Mouse (Mus musculus): ENCODE measurements at regions not wholly inside any gene's neighbourhood (a gene's known extent, or its start where the extent isn't known, plus 50 kb on each side); places are given as distances from the start of the nearest gene placed in this dataset.

DNA sequence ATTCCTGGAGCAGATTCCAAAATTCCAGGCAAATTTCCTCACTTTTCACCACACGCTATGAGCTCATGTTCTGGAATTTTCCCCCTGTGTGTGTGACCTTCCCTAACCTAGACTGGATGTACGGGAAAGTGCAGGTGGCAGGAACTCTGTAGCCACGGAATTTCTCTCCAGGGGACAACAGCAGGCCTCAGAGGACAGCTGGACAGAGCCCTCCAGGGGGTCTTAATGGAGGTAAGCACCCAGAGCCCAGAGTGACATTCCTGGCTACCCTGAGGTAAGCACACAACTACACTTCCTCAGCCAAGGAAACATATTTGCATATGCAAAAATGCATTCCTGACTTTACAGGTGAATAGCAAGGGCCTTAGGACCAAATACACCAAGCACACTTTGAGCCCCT is 135.8 kb downstream of the Fam43a start:
- TF ChIP-seq EP300 (optimal IDR thresholded peaks at IDR 0.05) (no peak), CTCF (IDR thresholded peaks at IDR 0.05; ENCODE audit: low read depth) (no peak)

Data from stomach, postnatal 0 days (tissue).